Mouse (Mus musculus) megakaryocyte, adult 5-6 weeks (primary cell): ENCODE measurements around the gene Olfr1469. TPM values are rescaled to one million over a fixed set of nuclear protein-coding genes. Genes with fewer than 3 reads are reported as not detected.
"Not testable (repeated sequence)": the region's sequence is repeated elsewhere in the genome, so short reads cannot be mapped to it uniquely, and the experiment has no call there.

Experiments
- ATAC-seq: 2 replicates; pipeline ENCODE4 v1.8.0; 2016; ENCODE audit warnings: mild to moderate bottlenecking, inconsistent platforms; ENCODE audit not compliant: poor library complexity, severe bottlenecking
- total RNA-seq, 2 experiments: library from RNA; stranded (forward) in 1 of 2; stranded (reverse) in 1 of 2; fragments of 153-499, 151-499 nt in 1 of 2; fragments of 221-1000, 200-1000 nt in 1 of 2; gene quantifications; 2 replicates each; pipeline versions ENCODE4 v1.2.3 to v1.2.4; 2015 to 2017

Olfr1469 gene
- total RNA-seq (2015), result not detected in 2 replicates
- not detected in 2 replicates for total RNA-seq (2017)

DNA sequence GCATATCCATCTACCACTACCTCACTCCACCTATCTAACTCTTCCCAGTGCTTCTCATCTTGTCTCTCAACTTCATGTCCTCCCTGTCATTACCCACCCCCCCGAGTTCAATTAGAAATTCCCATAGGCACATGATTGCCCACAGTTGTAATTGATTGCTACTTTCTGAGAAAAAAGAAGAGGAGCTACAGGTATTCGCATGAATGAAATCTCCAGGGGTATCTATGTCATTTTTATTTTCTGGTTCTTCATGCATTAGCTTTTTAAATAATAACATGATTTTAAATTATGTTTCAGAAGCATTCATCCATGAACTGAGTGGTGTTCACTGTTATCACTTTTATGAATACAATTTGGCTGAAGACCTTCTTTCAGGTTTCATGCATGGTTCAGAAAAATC is at the start of gene Olfr1469:
TSS of gene Olfr1469 (plus strand) at position 301 of the 400 bp plus-strand sequence.
- no peak for ATAC-seq

DNA sequence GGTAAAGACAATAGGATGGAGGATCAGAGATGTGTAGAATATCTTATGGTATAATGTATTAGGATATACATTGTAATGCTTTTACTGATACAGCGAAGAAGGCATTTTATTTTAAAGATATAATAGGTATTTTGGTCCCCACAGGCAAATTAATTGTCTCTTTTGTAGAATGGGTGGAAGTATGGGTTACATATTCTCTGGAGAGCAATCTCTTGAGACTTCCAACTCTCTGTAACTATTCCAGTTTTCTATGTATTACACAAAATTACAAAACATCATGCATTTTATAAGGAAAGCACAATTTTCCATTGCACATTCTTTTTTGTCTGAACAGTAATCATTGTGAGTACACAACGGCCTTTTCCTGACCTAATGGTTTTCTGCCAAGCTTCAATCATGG is 45.7 kb upstream of the Olfr1469 start, which contains the start of gene Olfr1467:
TSS of gene Olfr1467 (plus strand) at position 301 of the 400 bp plus-strand sequence.
- no peak for ATAC-seq

DNA sequence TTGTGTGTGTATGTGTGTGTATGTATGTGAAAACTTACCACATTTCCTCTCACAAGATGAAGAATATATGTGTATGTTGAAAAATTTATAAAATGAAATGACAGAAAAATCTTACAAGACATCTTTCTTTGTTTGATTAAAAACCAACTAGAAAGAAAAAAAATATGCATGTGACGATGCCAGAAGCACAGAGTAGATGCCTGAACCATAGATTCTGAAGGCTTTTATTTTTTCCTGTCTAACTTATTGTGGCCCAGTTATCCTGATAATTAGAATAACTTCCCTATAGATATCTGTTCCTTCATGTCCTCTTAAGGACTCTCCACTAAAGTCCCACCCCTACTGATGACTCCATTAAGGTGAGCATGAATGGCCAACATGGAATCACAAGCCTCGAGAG is 35.5 kb downstream of the Olfr1469 start, which contains the start of gene Olfr1471:
TSS of gene Olfr1471 (plus strand) at position 301 of the 400 bp plus-strand sequence.
- ATAC-seq, result not testable (repeated sequence)

DNA sequence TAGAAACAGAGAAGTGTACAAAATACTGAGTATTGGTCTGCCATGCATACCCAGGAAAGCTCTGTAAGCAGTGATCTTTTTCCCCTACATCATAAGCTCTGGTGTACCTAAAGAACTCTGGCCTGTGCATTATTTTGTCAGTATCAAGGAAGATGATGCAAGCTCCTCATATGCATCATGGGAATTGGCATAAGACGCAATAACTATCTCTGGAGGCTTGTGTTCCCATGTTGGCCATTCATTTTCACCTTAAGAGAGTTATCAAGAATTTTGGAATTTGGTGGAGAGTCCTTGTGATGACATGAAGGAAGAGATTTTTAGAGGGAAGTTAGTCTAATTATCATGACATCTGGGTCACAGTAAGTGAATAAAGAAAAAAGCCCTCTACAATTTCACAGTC is 48.3 kb downstream of the Olfr1469 start, which contains the start of gene Olfr1472:
TSS of gene Olfr1472 (minus strand) at position 101 of the 400 bp plus-strand sequence.
- ATAC-seq, result no peak

Other genes with a start within 250 kb of the Olfr1469 start
- not detected in 2 replicates for gene Olfr1461, start 244.8 kb upstream of the Olfr1469 start, total RNA-seq (2015)
- not detected in 2 replicates for gene Olfr1461, start 244.8 kb upstream of the Olfr1469 start, total RNA-seq (2017)
- not detected in 2 replicates for gene Olfr1462, start 222.1 kb upstream of the Olfr1469 start, total RNA-seq (2015)
- not detected in 2 replicates for gene Olfr1462, start 222.1 kb upstream of the Olfr1469 start, total RNA-seq (2017)
- gene Olfr1463, start 176.5 kb upstream of the Olfr1469 start, total RNA-seq (2015), result not detected in 2 replicates
- gene Olfr1463, start 176.5 kb upstream of the Olfr1469 start, total RNA-seq (2017), result not detected in 2 replicates
- not detected in 2 replicates for gene Olfr1465, start 92.3 kb upstream of the Olfr1469 start, total RNA-seq (2015)
- gene Olfr1465, start 92.3 kb upstream of the Olfr1469 start, total RNA-seq (2017), result not detected in 2 replicates
- gene Olfr1466, start 69.0 kb upstream of the Olfr1469 start, total RNA-seq (2015), result not detected in 2 replicates
- not detected in 2 replicates for gene Olfr1466, start 69.0 kb upstream of the Olfr1469 start, total RNA-seq (2017)
- not detected in 2 replicates for gene Olfr1467, start 45.6 kb upstream of the Olfr1469 start, total RNA-seq (2015)
- gene Olfr1467, start 45.6 kb upstream of the Olfr1469 start, total RNA-seq (2017), result not detected in 2 replicates
- gene Olfr1471, start 35.6 kb downstream of the Olfr1469 start, total RNA-seq (2015), result not detected in 2 replicates
- not detected in 2 replicates for gene Olfr1471, start 35.6 kb downstream of the Olfr1469 start, total RNA-seq (2017)
- gene Olfr1472, start 48.2 kb downstream of the Olfr1469 start, total RNA-seq (2015), result not detected in 2 replicates
- not detected in 2 replicates for gene Olfr1472, start 48.2 kb downstream of the Olfr1469 start, total RNA-seq (2017)
- gene Olfr1474, start 61.7 kb downstream of the Olfr1469 start, total RNA-seq (2015), result not detected in 2 replicates
- gene Olfr1474, start 61.7 kb downstream of the Olfr1469 start, total RNA-seq (2017), result not detected in 2 replicates
- not detected in 2 replicates for gene Olfr1475, start 72.3 kb downstream of the Olfr1469 start, total RNA-seq (2015)
- gene Olfr1475, start 72.3 kb downstream of the Olfr1469 start, total RNA-seq (2017), result not detected in 2 replicates
- not detected in 2 replicates for gene Olfr1477, start 92.7 kb downstream of the Olfr1469 start, total RNA-seq (2015)
- not detected in 2 replicates for gene Olfr1477, start 92.7 kb downstream of the Olfr1469 start, total RNA-seq (2017)
- gene Olfr1480, start 120.1 kb downstream of the Olfr1469 start, total RNA-seq (2015), result not detected in 2 replicates
- gene Olfr1480, start 120.1 kb downstream of the Olfr1469 start, total RNA-seq (2017), result not detected in 2 replicates
- gene Olfr1484, start 175.7 kb downstream of the Olfr1469 start, total RNA-seq (2015), result not detected in 2 replicates
- not detected in 2 replicates for gene Olfr1484, start 175.7 kb downstream of the Olfr1469 start, total RNA-seq (2017)
- not detected in 2 replicates for gene Olfr1487, start 209.5 kb downstream of the Olfr1469 start, total RNA-seq (2015)
- gene Olfr1487, start 209.5 kb downstream of the Olfr1469 start, total RNA-seq (2017), result not detected in 2 replicates
- gene Olfr1489, start 223.8 kb downstream of the Olfr1469 start, total RNA-seq (2015), result not detected in 2 replicates
- not detected in 2 replicates for gene Olfr1489, start 223.8 kb downstream of the Olfr1469 start, total RNA-seq (2017)
- not detected in 2 replicates for gene Olfr1490, start 243.2 kb downstream of the Olfr1469 start, total RNA-seq (2015)
- gene Olfr1490, start 243.2 kb downstream of the Olfr1469 start, total RNA-seq (2017), result not detected in 2 replicates